Mouse (Mus musculus) macrophage (primary cell): Measurements from ENCODE around the gene Cgref1. TPM values are rescaled to one million over a fixed set of nuclear protein-coding genes. Genes with fewer than 3 reads are reported as not detected.

Experiments used
- H3K27ac ChIP-seq: fragments of 350-480 bp; formaldehyde crosslinking; 2 replicates; pipeline ENCODE4 v1.9.0; 2021
- H3K36me3 ChIP-seq: fragments of 350-480 bp; formaldehyde crosslinking; 2 replicates; pipeline ENCODE4 v1.9.0; 2021; ENCODE audit errors: inconsistent target
- H3K4me3 ChIP-seq: fragments of 350-480 bp; formaldehyde crosslinking; 2 replicates; pipeline ENCODE4 v1.9.0; 2021; ENCODE audit errors: inconsistent target
- H3K79me2 ChIP-seq: fragments of 350-480 bp; formaldehyde crosslinking; 2 replicates; pipeline ENCODE4 v1.9.0; 2021; ENCODE audit errors: inconsistent target
- WGBS: methylation state at CpG from one replicate; pipeline ENCODE4 v1.1.7; 2026; ENCODE audit warnings: inconsistent platforms; ENCODE audit not compliant: missing documents; 5-methylcytosine and 5-hydroxymethylcytosine counted together
- polyA plus RNA-seq: library from polyadenylated mRNA; stranded (reverse); fragments of 250-400 nt; gene quantifications from 3 replicates; pipeline ENCODE4 v1.2.4, GENCODE M21; 2018; ENCODE audit warnings: inconsistent platforms
- total RNA-seq, 78 experiments: library from RNA; depleted of rRNA; stranded (reverse); fragments of 250-400 nt; gene quantifications; 1 replicate in 9 of 78; 2 replicates in 24 of 78; 3 replicates in 43 of 78; 4 replicates in 2 of 78; pipeline ENCODE4 v1.2.4; 2018; ENCODE audit warnings: inconsistent platforms in 56 of 78

Gene Cgref1
- total RNA-seq (2018; cell fraction: chromatin; rRNA removed), result 1 to 10 TPM in 5 of 26 experiments, not detected in 21; 1.5 to 6.2 (median 3.6) TPM
- total RNA-seq (2018; cell fraction: cytosol; rRNA removed), result 1 to 10 TPM in 1 of 26 experiments, under 1 TPM in 10, not detected in 15; 0.05 to 1.6 (median 0.09) TPM
- 1 to 10 TPM in 2 of 26 experiments, under 1 TPM in 2, not detected in 22; 0.60 to 2.1 (median 0.93) TPM for total RNA-seq (2018; cell fraction: nucleus; rRNA removed)
- 0.17 TPM in 1 of 3 replicates, not detected in the others for polyA plus RNA-seq

GRCm38 (mm10) chr5:30944956-30945781 is at the start of gene Cgref1:
Cgref1 (minus strand) TSS chr5:30945591.
- WGBS, result 17% methylated on average over 40 of the region's 44 CpGs

GRCm38 (mm10) chr5:30994074-30994473 is 48.7 kb upstream of the Cgref1 start:
- 80% methylated on average over 3 of the region's 3 CpGs for WGBS
- Histone ChIP-seq H3K36me3 (no peaks in the 10 kb centered on the region), H3K4me3 (no peak overlapping the region), H3K79me2 (no peaks in the 10 kb centered on the region), H3K27ac (no peak overlapping the region)

More at GRCm38 (mm10) chr5:30944956-30945781, at the start of gene Cgref1:
- H3K36me3 ChIP-seq, result no peaks in the 10 kb centered on the region
- no peak within 1 kb of the TSS for H3K27ac ChIP-seq
- no peak within 1 kb of the TSS for H3K4me3 ChIP-seq
- no peaks in the 10 kb centered on the region; the same call in 1 of the 2 replicates for H3K79me2 ChIP-seq

DNA sequence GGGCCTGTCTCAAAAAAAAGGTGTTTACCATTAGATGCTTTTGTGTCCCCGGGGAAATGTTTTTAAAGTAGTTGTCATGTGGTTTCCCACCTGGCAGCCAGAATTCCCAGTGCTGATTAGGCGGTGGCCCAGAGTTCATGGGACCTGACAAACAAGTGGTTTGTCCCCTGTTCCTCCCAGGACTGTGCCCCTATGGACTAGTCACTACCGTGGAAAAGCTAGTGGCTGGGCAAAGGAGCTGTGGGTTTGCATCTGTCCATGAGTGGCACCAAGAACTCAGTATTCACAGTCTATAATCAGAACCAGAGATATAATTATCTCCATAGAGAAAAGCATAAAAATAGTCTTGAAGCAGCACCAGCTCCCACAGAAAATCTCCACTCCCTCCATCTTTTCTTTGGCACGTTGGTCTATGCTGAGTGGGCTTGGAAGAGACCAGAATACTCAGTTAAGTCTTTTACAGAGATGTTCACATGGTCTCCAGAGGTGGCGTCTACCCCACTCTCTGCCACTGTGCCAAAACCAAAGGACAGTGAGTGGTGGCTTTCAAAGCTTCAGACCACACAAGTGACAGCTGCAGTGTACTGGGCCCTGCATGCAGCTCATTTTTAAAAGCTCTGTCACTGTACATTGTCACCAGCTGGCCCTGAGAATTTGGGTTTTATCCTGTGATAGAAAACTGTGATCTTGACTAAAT is 47.7 kb upstream of the Cgref1 start:
- Histone ChIP-seq H3K4me3 (no peak overlapping the region), H3K36me3 (no peaks in the 10 kb centered on the region), H3K79me2 (no peaks in the 10 kb centered on the region), H3K27ac (no peak overlapping the region)
- WGBS, result 92% methylated on average over 5 of the region's 5 CpGs

- no peaks in the 10 kb centered on the region for H3K79me2 ChIP-seq
- no peak overlapping the region for H3K27ac ChIP-seq
- no peaks in the 10 kb centered on the region for H3K36me3 ChIP-seq
- no peak overlapping the region for H3K4me3 ChIP-seq
- WGBS, result 49% methylated on average over 2 of the region's 2 CpGs
Observed at GRCm38 (mm10) chr5:30982357-30982756, 37.0 kb upstream of the Cgref1 start.

DNA sequence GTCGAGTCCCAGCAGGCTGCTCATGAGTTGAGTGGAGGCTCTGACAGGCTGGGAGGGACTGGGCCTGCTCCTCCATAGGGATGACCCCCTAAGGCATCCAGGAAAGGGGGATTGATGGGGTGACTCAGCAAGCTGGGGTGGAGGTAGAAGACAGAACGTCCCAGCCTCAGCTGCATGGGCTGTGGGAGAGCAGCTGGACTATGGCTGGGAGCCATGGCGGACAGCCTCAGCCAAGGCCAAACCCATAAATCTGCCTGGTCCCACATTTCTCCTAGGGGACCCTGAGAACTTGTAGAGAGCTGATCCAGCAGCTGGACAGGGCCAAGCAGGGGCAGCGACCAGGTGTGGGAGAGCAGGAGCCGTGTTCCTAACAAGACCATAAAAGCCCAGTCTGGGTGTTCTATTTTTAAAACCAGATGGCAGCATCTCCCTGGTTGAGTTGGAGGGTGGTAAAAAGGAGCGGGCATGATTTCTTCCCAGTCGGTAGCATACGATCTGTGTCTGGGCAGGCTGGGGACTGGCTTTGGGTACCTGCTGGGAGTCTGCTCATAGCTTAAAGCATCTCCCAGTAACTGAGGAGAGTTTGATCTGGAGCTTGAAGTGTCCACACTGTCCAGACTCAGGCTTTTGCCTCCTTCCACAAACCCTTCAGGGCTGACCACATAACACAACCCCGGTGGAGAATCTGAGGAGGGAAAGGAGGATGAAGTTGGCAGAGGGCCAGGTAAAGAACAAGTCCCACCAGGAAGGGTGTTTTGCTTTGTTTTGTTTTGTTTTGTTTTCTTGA is 29.7 kb upstream of the Cgref1 start:
- Histone ChIP-seq H3K79me2 (no peaks in the 10 kb centered on the region), H3K27ac (no peak overlapping the region)
- WGBS, result 85% methylated on average over 8 of the region's 9 CpGs

GRCm38 (mm10) chr5:30969440-30969839 is 24.0 kb upstream of the Cgref1 start:
- 91% methylated on average over 2 of the region's 2 CpGs for WGBS
- Histone ChIP-seq H3K27ac (no peak overlapping the region), H3K79me2 (no peaks in the 10 kb centered on the region), H3K4me3 (no peak overlapping the region), H3K36me3 (no peaks in the 10 kb centered on the region)

More for the DNA sequence above, 29.7 kb upstream of the Cgref1 start:
- Histone ChIP-seq H3K4me3 (no peak overlapping the region), H3K36me3 (no peaks in the 10 kb centered on the region)

DNA sequence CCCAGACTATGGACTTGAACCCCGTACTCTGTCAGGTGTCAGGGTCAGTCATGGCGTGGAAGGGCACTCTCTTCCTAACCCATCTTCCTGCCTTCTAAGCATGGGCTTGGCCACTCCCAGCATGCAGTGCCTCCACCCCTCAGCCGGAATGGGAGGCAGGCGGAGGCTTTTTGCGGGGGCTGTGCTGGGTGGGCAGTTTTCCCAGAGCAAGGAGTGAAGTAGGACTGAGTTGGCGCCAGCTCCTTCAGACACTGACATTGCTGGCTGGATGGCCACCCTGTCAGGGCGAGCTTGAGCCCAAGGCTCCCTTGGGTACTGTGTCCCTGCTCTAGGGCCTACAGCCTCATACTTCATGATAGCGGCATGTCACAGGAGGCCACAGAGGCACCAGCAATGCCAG is 23.0 kb upstream of the Cgref1 start, which contains the start of gene Tcf23:
Gene Tcf23 (plus strand): TSS at position 247 of the 400 bp plus-strand sequence.
- H3K36me3 ChIP-seq, result no peaks in the 10 kb centered on the region
- H3K79me2 ChIP-seq, result no peaks in the 10 kb centered on the region
- no peak within 1 kb of the TSS for H3K27ac ChIP-seq
- H3K4me3 ChIP-seq, result no peak within 1 kb of the TSS
- WGBS, result 98% methylated on average over 6 of the region's 8 CpGs

- Histone ChIP-seq H3K79me2 (no peaks in the 10 kb centered on the region), H3K27ac (no peak overlapping the region), H3K4me3 (no peak overlapping the region), H3K36me3 (no peaks in the 10 kb centered on the region)
- WGBS, result 90% methylated on average over 3 of the region's 4 CpGs
Observed at GRCm38 (mm10) chr5:30966189-30966588, 20.8 kb upstream of the Cgref1 start.

- H3K36me3 ChIP-seq, result no peaks in the 10 kb centered on the region
- WGBS, result 86% methylated on average over 3 of the region's 3 CpGs
Observed at GRCm38 (mm10) chr5:30963916-30964315, 18.5 kb upstream of the Cgref1 start.

GRCm38 (mm10) chr5:30961545-30962505 is 16.4 kb upstream of the Cgref1 start:
- Histone ChIP-seq H3K79me2 (peaks cover 27% of the 10 kb centered on the region), H3K27ac (peak overlapping the region; percentile 77), H3K4me3 (no peak overlapping the region), H3K36me3 (peaks cover 13% of the 10 kb centered on the region)
- WGBS, result 16% methylated on average over 10 of the region's 10 CpGs

More at GRCm38 (mm10) chr5:30963916-30964315, 18.5 kb upstream of the Cgref1 start:
- Histone ChIP-seq H3K27ac (no peak overlapping the region), H3K79me2 (peaks cover 11% of the 10 kb centered on the region), H3K4me3 (no peak overlapping the region)

- whole genome bisulfite sequencing, result 89% methylated on average over 2 of the region's 2 CpGs
- peaks cover 27% of the 10 kb centered on the region for H3K79me2 ChIP-seq
- H3K36me3 ChIP-seq, result peaks cover 16% of the 10 kb centered on the region
- peak overlapping the region; percentile 77 for H3K27ac ChIP-seq
- peak overlapping the region; percentile 92; the same call in 1 of the 2 replicates for H3K4me3 ChIP-seq
Observed at GRCm38 (mm10) chr5:30960814-30961213, 15.4 kb upstream of the Cgref1 start.

- peak within 1 kb of the TSS; percentile 92 for H3K4me3 ChIP-seq
- peaks cover 27% of the 10 kb centered on the region for H3K79me2 ChIP-seq
- under 1% methylated on average over 53 of the region's 56 CpGs for WGBS
- peaks cover 24% of the 10 kb centered on the region for H3K36me3 ChIP-seq
- H3K27ac ChIP-seq, result peak within 1 kb of the TSS; percentile 77
Observed at GRCm38 (mm10) chr5:30959966-30960501, 14.6 kb upstream of the Cgref1 start, which contains the start of gene Preb. Preb (minus strand) TSS chr5:30960361.
